Mouse (Mus musculus): ENCODE data around the gene Cdkn1c. TPM values are rescaled to one million over a fixed set of nuclear protein-coding genes. Genes with fewer than 3 reads are reported as not detected.

Cdkn1c gene
- total RNA-seq, 2 experiments from 2014 or later, result 35.8 to 44.2 TPM

Other genes starting within 250 kb of the Cdkn1c start
- gene Slc22a18, start 12.7 kb upstream of the Cdkn1c start, total RNA-seq (2021), result under 1 TPM; 0.17 to 0.49 TPM
- not detected for gene Phlda2, start 42.1 kb upstream of the Cdkn1c start, total RNA-seq (2021)
- gene Nap1l4, start 88.1 kb upstream of the Cdkn1c start, total RNA-seq (2021), result 100 to 1,000 TPM; 171 to 178 TPM
- 10 to 100 TPM; 18.3 to 18.4 TPM for gene Cars, start 139.0 kb upstream of the Cdkn1c start, total RNA-seq (2021)
- under 1 TPM; 0.48 to 0.70 TPM for gene Tnfrsf26, start 167.7 kb upstream of the Cdkn1c start, total RNA-seq (2021)
- gene Tnfrsf22, start 188.6 kb upstream of the Cdkn1c start, total RNA-seq (2021), result 1 to 10 TPM; 1.6 to 2.3 TPM
- gene Tnfrsf23, start 224.8 kb upstream of the Cdkn1c start, total RNA-seq (2021), result 1 to 10 TPM; 1.7 to 2.1 TPM

Measured in heart, postnatal 25 days (tissue).